Mouse (Mus musculus): ENCODE data around the gene Gm5414. TPM values are rescaled to one million over a fixed set of nuclear protein-coding genes. Genes with fewer than 3 reads are reported as not detected.

The Gm5414 gene
- polyA plus RNA-seq, 1 experiment from 2014 or later = not detected

GRCm38 (mm10) chr15:101575506-101575905 lies 52.5 kb downstream of the Gm5414 start:
- no peak overlapping the region for H3K9ac ChIP-seq
- DNase-seq (ENCODE audit: low spot score) (no peak), ATAC-seq (ENCODE audit: low FRiP score) (no peak)
- no peaks in the 10 kb centered on the region for H3K27me3 ChIP-seq (ENCODE audit: control insufficient read depth, insufficient read depth, low read length)
- H3K4me2 ChIP-seq (replicated peaks) = no peak overlapping the region
- H3K4me3 ChIP-seq (replicated peaks; ENCODE audit: low read length) = no peak overlapping the region
- no peaks in the 10 kb centered on the region for H3K9me3 ChIP-seq (ENCODE audit: control insufficient read depth, low read length)
- no peaks in the 10 kb centered on the region for H3K36me3 ChIP-seq (replicated peaks; ENCODE audit: control insufficient read depth, insufficient read depth)
- H3K4me1 ChIP-seq (replicated peaks; ENCODE audit: control insufficient read depth, insufficient read depth, low read length) = no peaks in the 10 kb centered on the region
- H3K27ac ChIP-seq = no peak overlapping the region
- WGBS = 89% methylated on average over 5 of the region's 5 CpGs

Small RNAs within 50 kb of the gene (microRNA-seq; reads per million reads assigned to microRNA genes)
- gene Gm44383 (not detected), gene Gm44479 (not detected)

Other genes with a start within 250 kb of the Gm5414 start
- 1.5 and 1.8 TPM in 2 replicates for gene Krt7, start 217.1 kb downstream of the Gm5414 start, polyA plus RNA-seq (2014; fragmentation: Nextera tagmentation; extraction: Ambion mirVana)
- gene Krt87, start 189.4 kb downstream of the Gm5414 start, polyA plus RNA-seq (2014; fragmentation: Nextera tagmentation; extraction: Ambion mirVana) = 0.40 and 0.50 TPM in 2 replicates
- not detected in 2 replicates for gene Krt88, start 180.4 kb downstream of the Gm5414 start, polyA plus RNA-seq (2014; fragmentation: Nextera tagmentation; extraction: Ambion mirVana)
- gene Krt81, start 164.4 kb downstream of the Gm5414 start, polyA plus RNA-seq (2014; fragmentation: Nextera tagmentation; extraction: Ambion mirVana) = not detected in 2 replicates
- 0.09 TPM in 1 of 2 replicates, not detected in the other for gene Krt86, start 154.7 kb downstream of the Gm5414 start, polyA plus RNA-seq (2014; fragmentation: Nextera tagmentation; extraction: Ambion mirVana)
- gene Krt83, start 136.7 kb downstream of the Gm5414 start, polyA plus RNA-seq (2014; fragmentation: Nextera tagmentation; extraction: Ambion mirVana) = not detected in 2 replicates
- not detected in 2 replicates for gene Gm49425, start 110.9 kb downstream of the Gm5414 start, polyA plus RNA-seq (2014; fragmentation: Nextera tagmentation; extraction: Ambion mirVana)
- gene Krt84, start 95.4 kb downstream of the Gm5414 start, polyA plus RNA-seq (2014; fragmentation: Nextera tagmentation; extraction: Ambion mirVana) = not detected in 2 replicates
- not detected in 2 replicates for gene Krt82, start 77.5 kb downstream of the Gm5414 start, polyA plus RNA-seq (2014; fragmentation: Nextera tagmentation; extraction: Ambion mirVana)
- gene Krt90, start 65.2 kb downstream of the Gm5414 start, polyA plus RNA-seq (2014; fragmentation: Nextera tagmentation; extraction: Ambion mirVana) = 0.15 and 0.23 TPM in 2 replicates
- 0.07 and 0.15 TPM in 2 replicates for gene Krt75, start 54.3 kb downstream of the Gm5414 start, polyA plus RNA-seq (2014; fragmentation: Nextera tagmentation; extraction: Ambion mirVana)
- gene Gm5478, start 19.2 kb upstream of the Gm5414 start, polyA plus RNA-seq (2014; fragmentation: Nextera tagmentation; extraction: Ambion mirVana) = not detected in 2 replicates
- gene Krt6b, start 52.1 kb upstream of the Gm5414 start, polyA plus RNA-seq (2014; fragmentation: Nextera tagmentation; extraction: Ambion mirVana) = not detected in 2 replicates
- gene Krt6a, start 66.1 kb upstream of the Gm5414 start, polyA plus RNA-seq (2014; fragmentation: Nextera tagmentation; extraction: Ambion mirVana) = not detected in 2 replicates
- gene Krt5, start 84.7 kb upstream of the Gm5414 start, polyA plus RNA-seq (2014; fragmentation: Nextera tagmentation; extraction: Ambion mirVana) = not detected in 2 replicates
- 0.52 and 0.54 TPM in 2 replicates for gene Krt71, start 114.9 kb upstream of the Gm5414 start, polyA plus RNA-seq (2014; fragmentation: Nextera tagmentation; extraction: Ambion mirVana)
- not detected in 2 replicates for gene Krt72, start 158.3 kb upstream of the Gm5414 start, polyA plus RNA-seq (2014; fragmentation: Nextera tagmentation; extraction: Ambion mirVana)
- 0.52 and 0.68 TPM in 2 replicates for gene Krt73, start 174.2 kb upstream of the Gm5414 start, polyA plus RNA-seq (2014; fragmentation: Nextera tagmentation; extraction: Ambion mirVana)
- gene Krt2, start 190.0 kb upstream of the Gm5414 start, polyA plus RNA-seq (2014; fragmentation: Nextera tagmentation; extraction: Ambion mirVana) = not detected in 2 replicates
- gene Krt1, start 222.6 kb upstream of the Gm5414 start, polyA plus RNA-seq (2014; fragmentation: Nextera tagmentation; extraction: Ambion mirVana) = 11.9 and 12.2 TPM in 2 replicates
- 0.20 and 0.21 TPM in 2 replicates for gene Krt77, start 241.5 kb upstream of the Gm5414 start, polyA plus RNA-seq (2014; fragmentation: Nextera tagmentation; extraction: Ambion mirVana)

Data from hindbrain, embryonic 14.5 days (tissue).